Mouse (Mus musculus) cortical plate, adult 2 months (tissue): ENCODE data around the gene Adamtsl5.

Experiments
- CTCF ChIP-seq: fragments of 200-500 bp; IDR thresholded peaks from 2 replicates; pipeline ENCODE4 v1.5.1; 2011; ENCODE audit warnings: mild to moderate bottlenecking, control low read depth, low read length; ENCODE audit not compliant: insufficient read depth; ENCODE audit errors: extremely low read depth
- POLR2A ChIP-seq: fragments of 200-500 bp; IDR thresholded peaks from 2 replicates; pipeline ENCODE4 v1.6.1; 2011; ENCODE audit warnings: mild to moderate bottlenecking, low read length, control low read depth; ENCODE audit not compliant: insufficient read depth; ENCODE audit errors: extremely low read depth

DNA sequence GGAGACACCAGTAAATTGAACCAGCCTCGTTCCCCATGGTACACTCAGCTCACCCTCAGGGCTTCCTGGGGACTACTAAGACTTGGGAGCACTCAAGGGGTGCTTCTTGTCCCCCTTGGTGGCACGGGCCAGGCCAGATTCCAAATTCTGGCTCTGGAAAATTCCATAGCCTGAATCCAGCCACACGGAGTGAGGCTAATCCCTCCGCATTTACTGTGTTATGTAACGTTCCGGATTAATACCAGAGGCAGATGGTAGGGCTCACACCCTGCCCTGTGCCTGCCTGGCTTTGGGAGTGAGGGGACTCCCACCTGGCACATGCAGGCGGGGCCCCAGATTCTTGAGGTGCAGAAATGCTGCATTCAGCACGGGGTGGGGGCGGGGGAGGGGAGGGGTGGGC lies 7.2 kb upstream of the Adamtsl5 start:
- TF ChIP-seq CTCF = no peak
- no peak for TF ChIP-seq POLR2A
